Mouse (Mus musculus) embryonic facial prominence, embryonic 14.5 days (tissue): ENCODE measurements around the gene Maml3. TPM values are rescaled to one million over a fixed set of nuclear protein-coding genes. Genes with fewer than 3 reads are reported as not detected.

Experiments
- ATAC-seq: fragments of 200-750 bp; cut with Nextera tagmentation; 2 replicates; pipeline ENCODE4 v1.8.0; 2017; ENCODE audit warnings: low read depth, moderate number of reproducible peaks, moderate TSS enrichment
- DNase-seq: peaks from one replicate; pipeline ENCODE4 v3.0.0-alpha.2; 2015; ENCODE audit warnings: low spot score
- H3K27ac ChIP-seq: fragments of 300-500 bp; sonication (generic); replicated peaks from 2 replicates; pipeline ENCODE4 v1.5.1; 2014; ENCODE audit warnings: low read depth, mild to moderate bottlenecking, low read length, moderate library complexity
- H3K27me3 ChIP-seq: fragments of 300-500 bp; sonication (generic); replicated peaks from 2 replicates; pipeline ENCODE4 v1.6.1; 2014; ENCODE audit warnings: low read length; ENCODE audit not compliant: control insufficient read depth, insufficient read depth
- H3K36me3 ChIP-seq: fragments of 300-500 bp; sonication (generic); 2 replicates; pipeline ENCODE4 v1.6.1; 2014; ENCODE audit warnings: low read length, mixed read lengths; ENCODE audit not compliant: control insufficient read depth, insufficient read depth
- H3K4me1 ChIP-seq: fragments of 300-500 bp; sonication (generic); 2 replicates; pipeline ENCODE4 v1.6.1; 2014; ENCODE audit warnings: antibody characterized with exemption, low read length; ENCODE audit not compliant: control insufficient read depth, insufficient read depth
- H3K4me2 ChIP-seq: fragments of 300-500 bp; sonication (generic); 2 replicates; pipeline ENCODE4 v1.6.1; 2014; ENCODE audit warnings: low read depth, mild to moderate bottlenecking, low read length, moderate library complexity, mixed read lengths
- H3K4me3 ChIP-seq: fragments of 300-500 bp; sonication (generic); 2 replicates; pipeline ENCODE4 v1.5.1; 2014; ENCODE audit warnings: low read depth, mild to moderate bottlenecking, low read length
- H3K9ac ChIP-seq: fragments of 300-500 bp; sonication (generic); 2 replicates; pipeline ENCODE4 v1.6.1; 2014; ENCODE audit warnings: low read depth, mild to moderate bottlenecking, low read length, moderate library complexity, mixed read lengths
- H3K9me3 ChIP-seq: fragments of 300-500 bp; sonication (generic); 2 replicates; pipeline ENCODE4 v1.6.1; 2016; ENCODE audit warnings: low read length; ENCODE audit not compliant: control insufficient read depth
- WGBS: fragments of 180-500 bp; shearing (Covaris S2); extraction: QIAGEN DNeasy Blood & Tissue Kit; methylation state at CpG from one replicate; pipeline ENCODE4 v1.1.7; 2014; 5-methylcytosine and 5-hydroxymethylcytosine counted together
- polyA plus RNA-seq: library from polyadenylated mRNA; unstranded; fragments of >200 nt; fragmentation: Nextera tagmentation; extraction: Ambion mirVana; gene quantifications from 2 replicates; pipeline ENCODE4 v1.2.1, GENCODE M21; 2014

Maml3 gene
- polyA plus RNA-seq, 1 experiment from 2014 or later: 4.8 TPM

GRCm38 (mm10) chr3:52100926-52101325 is 4.0 kb downstream of the Maml3 start:
- Histone ChIP-seq H3K4me3 (peak overlapping the region; percentile 69), H3K27ac (peak overlapping the region; percentile 97)
- 38% methylated on average over 9 of the region's 9 CpGs for WGBS

GRCm38 (mm10) chr3:52100306-52100705 is 4.6 kb downstream of the Maml3 start:
- 76% methylated on average over 4 of the region's 4 CpGs for WGBS
- Histone ChIP-seq H3K27me3 (no peaks in the 10 kb centered on the region), H3K4me3 (no peak overlapping the region), H3K4me2 (no peak overlapping the region), H3K4me1 (0 out of 2 replicates have a peak, but pooled peaks cover 5% of the 10 kb centered on the region), H3K9me3 (no peaks in the 10 kb centered on the region), H3K9ac (no peak overlapping the region), H3K27ac (no peak overlapping the region), H3K36me3 (no peaks in the 10 kb centered on the region)
- ATAC-seq: no peak
- DNase-seq: no peak

More at GRCm38 (mm10) chr3:52100926-52101325, 4.0 kb downstream of the Maml3 start:
- no peaks in the 10 kb centered on the region for H3K9me3 ChIP-seq
- no peaks in the 10 kb centered on the region for H3K36me3 ChIP-seq
- H3K9ac ChIP-seq: no peak overlapping the region
- H3K4me1 ChIP-seq: 0 out of 2 replicates have a peak, but pooled peaks cover 5% of the 10 kb centered on the region
- H3K27me3 ChIP-seq: no peaks in the 10 kb centered on the region
- no peak for ATAC-seq
- no peak for DNase-seq
- peak overlapping the region; percentile 80 for H3K4me2 ChIP-seq

DNA sequence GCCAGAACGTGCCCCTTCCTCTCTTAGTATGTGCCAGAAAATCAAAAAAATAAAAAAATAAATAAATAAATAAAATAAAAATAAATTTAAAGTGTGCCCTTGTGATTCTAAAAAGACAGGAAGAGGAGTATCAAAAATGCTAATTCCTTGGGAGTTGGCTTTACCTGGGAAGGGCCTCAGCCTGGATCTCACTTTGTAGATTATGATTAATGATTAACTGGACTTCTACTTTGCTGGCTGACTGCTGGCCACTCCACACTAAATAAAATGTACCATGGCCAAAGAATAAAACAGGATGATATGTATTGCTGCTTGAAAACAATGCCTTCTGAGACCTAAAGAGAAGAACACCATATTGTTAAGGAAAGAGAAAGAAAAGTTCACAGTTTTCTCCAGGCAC is 5.6 kb downstream of the Maml3 start:
- Histone ChIP-seq H3K27ac (no peak overlapping the region), H3K4me2 (no peak overlapping the region), H3K9ac (no peak overlapping the region), H3K36me3 (no peaks in the 10 kb centered on the region), H3K4me3 (no peak overlapping the region), H3K9me3 (no peaks in the 10 kb centered on the region), H3K27me3 (no peaks in the 10 kb centered on the region), H3K4me1 (0 out of 2 replicates have a peak, but pooled peaks cover 5% of the 10 kb centered on the region)
- 83% methylated on average over 1 of the region's 1 CpGs for WGBS
- ATAC-seq: no peak
- DNase-seq: no peak

- Histone ChIP-seq H3K36me3 (no peaks in the 10 kb centered on the region), H3K4me3 (no peak overlapping the region), H3K4me2 (no peak overlapping the region), H3K9ac (no peak overlapping the region), H3K4me1 (peaks cover 29% of the 10 kb centered on the region), H3K9me3 (no peaks in the 10 kb centered on the region), H3K27me3 (no peaks in the 10 kb centered on the region), H3K27ac (0 out of 2 replicates have a peak overlapping the region, but pooled peaks have one; percentile 4)
- ATAC-seq: 0 out of 2 replicates have a peak, but pooled peaks have one; percentile 45
- DNase-seq: peak; percentile 48
- WGBS: 16% methylated on average over 7 of the region's 7 CpGs
These were observed 13.5 kb downstream of the Maml3 start for GRCm38 (mm10) chr3:52091261-52091797.

DNA sequence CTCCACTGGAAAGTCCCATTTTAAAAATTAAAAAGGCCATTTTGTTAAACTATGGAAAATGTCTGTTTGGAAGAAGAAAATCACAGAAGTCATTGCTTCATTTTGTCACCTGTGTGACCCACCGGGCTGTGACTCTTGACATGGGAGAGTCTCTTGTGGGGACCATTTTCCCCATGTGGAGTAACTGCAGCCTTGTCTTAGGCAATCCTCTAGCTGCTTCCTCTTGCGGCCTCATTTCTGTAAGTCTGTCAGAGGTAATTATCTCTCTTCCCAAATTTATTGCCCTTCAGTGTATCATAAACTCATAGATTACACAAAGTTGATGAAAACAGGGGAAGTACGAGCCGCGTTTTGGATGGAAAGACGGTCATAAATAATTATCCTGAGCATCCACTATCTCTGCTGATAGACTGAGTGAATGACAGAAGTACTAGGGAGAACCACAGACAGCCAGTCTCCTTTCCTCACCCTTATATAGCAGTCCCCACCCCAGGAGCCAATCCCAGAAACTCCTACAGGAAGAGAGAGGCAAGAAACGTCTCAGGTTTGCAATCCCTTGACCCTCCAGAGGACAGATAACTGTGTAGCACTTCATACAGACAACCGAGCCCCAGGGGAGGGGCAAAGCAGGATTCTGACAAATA is 14.5 kb downstream of the Maml3 start:
- DNase-seq (no peak), ATAC-seq (no peak)
- Histone ChIP-seq H3K36me3 (no peaks in the 10 kb centered on the region), H3K27me3 (no peaks in the 10 kb centered on the region), H3K4me1 (peaks cover 29% of the 10 kb centered on the region), H3K4me2 (no peak overlapping the region), H3K9me3 (no peaks in the 10 kb centered on the region), H3K27ac (no peak overlapping the region), H3K4me3 (no peak overlapping the region), H3K9ac (no peak overlapping the region)
- WGBS: 73% methylated on average over 8 of the region's 8 CpGs

- H3K4me2 ChIP-seq: peak overlapping the region; percentile 41
- WGBS: 15% methylated on average over 19 of the region's 19 CpGs
- H3K9ac ChIP-seq: peak overlapping the region; percentile 46
- H3K4me3 ChIP-seq: no peak overlapping the region
- H3K27ac ChIP-seq: peak overlapping the region; percentile 77
- H3K36me3 ChIP-seq: no peaks in the 10 kb centered on the region
- no peaks in the 10 kb centered on the region for H3K27me3 ChIP-seq
- peaks cover 29% of the 10 kb centered on the region for H3K4me1 ChIP-seq
- H3K9me3 ChIP-seq: no peaks in the 10 kb centered on the region
- ATAC-seq (peak; percentile 87), DNase-seq (peak; percentile 95)
These were observed 16.2 kb downstream of the Maml3 start for GRCm38 (mm10) chr3:52088458-52089341.

DNA sequence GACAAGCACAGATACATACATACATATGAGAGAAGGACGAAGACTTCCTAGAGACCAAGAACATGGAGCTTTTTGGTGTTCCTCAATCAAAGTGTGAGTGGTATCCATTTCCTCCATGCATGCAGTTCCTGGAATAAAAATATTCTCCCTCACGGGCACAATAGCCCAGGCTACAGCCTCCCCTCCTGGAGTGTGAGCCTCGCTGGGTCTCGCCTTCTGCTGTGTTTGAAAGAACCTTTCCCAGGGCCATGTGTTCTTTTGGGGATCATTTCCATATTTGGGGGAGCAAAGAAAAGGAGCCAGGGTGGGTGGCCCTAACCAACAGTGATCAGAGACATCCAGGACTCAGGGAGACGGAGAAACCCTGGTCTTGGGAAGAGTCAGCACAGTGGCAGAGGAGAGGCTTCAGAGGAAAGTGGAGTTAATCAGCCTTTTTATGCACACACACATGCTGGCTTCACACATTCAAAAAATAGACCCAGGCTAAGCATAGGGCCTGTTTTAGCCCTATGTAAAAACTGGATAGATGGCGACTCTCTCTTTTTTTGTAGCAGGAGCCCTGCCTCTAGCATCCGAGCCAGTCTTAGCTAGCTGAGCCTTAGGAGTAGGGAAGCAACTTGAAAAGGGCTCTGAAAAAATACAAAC is 17.1 kb downstream of the Maml3 start:
- WGBS: 67% methylated on average over 7 of the region's 7 CpGs
- ATAC-seq (no peak), DNase-seq (no peak)
- Histone ChIP-seq H3K36me3 (no peaks in the 10 kb centered on the region), H3K27ac (peak overlapping the region; percentile 77), H3K9ac (peak overlapping the region; percentile 32), H3K4me2 (peak overlapping the region; percentile 41; the same call in 1 of the 2 replicates), H3K4me3 (no peak overlapping the region), H3K4me1 (peaks cover 29% of the 10 kb centered on the region), H3K27me3 (no peaks in the 10 kb centered on the region), H3K9me3 (no peaks in the 10 kb centered on the region)

DNA sequence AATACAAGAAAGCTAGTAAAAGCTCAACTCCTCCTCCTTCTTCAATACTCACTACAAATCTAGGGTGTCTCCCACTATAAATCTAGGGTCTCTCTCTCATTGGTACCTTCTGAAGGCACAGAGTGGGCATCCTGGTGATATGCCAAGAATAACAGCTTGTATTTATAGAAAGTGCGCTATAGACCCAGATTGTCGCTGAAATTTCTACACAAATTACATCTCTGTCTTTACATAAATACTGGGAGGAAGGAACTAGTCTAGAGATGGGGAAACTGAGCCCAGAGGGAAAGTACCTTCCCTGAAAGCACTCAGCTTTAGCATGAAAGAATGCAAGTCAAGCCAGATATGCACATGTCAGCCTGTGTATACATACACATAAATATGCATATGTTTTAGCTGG is 26.1 kb downstream of the Maml3 start:
- DNase-seq: no peak
- H3K9ac ChIP-seq: no peak overlapping the region
- H3K9me3 ChIP-seq: no peaks in the 10 kb centered on the region
- no peaks in the 10 kb centered on the region for H3K27me3 ChIP-seq
- WGBS: 79% methylated on average over 2 of the region's 2 CpGs
- H3K27ac ChIP-seq: no peak overlapping the region
- H3K36me3 ChIP-seq: no peaks in the 10 kb centered on the region
- no peaks in the 10 kb centered on the region for H3K4me1 ChIP-seq
- ATAC-seq: no peak
- no peak overlapping the region for H3K4me3 ChIP-seq
- H3K4me2 ChIP-seq: no peak overlapping the region
